Mouse (Mus musculus) A20 (cell line): Measurements from ENCODE around the gene Oasl2.
"Not testable (repeated sequence)": the region's sequence is repeated elsewhere in the genome, so short reads cannot be mapped to it uniquely, and the experiment has no call there.

Experiments used
- DNase-seq: peaks from one replicate; pipeline ENCODE4 v3.0.0-alpha.2; 2011; ENCODE audit warnings: low read depth, low spot score

Gene Oasl2

GRCm38 (mm10) chr5:114915854-114916253, 19.1 kb downstream of the Oasl2 start:
- no peak for DNase-seq

GRCm38 (mm10) chr5:114916777-114917176, 20.0 kb downstream of the Oasl2 start:
- peak; percentile 70 for DNase-seq

GRCm38 (mm10) chr5:114917357-114917756, 20.6 kb downstream of the Oasl2 start:
- not testable (repeated sequence) for DNase-seq

GRCm38 (mm10) chr5:114921551-114922365, 25.0 kb downstream of the Oasl2 start:
- DNase-seq = peak; percentile 90

- no peak for DNase-seq
Measured at GRCm38 (mm10) chr5:114922366-114922731, 25.6 kb downstream of the Oasl2 start.

GRCm38 (mm10) chr5:114922998-114923473, 26.3 kb downstream of the Oasl2 start, which contains the start of gene Oasl1:
Gene Oasl1 (plus strand): TSS chr5:114923240.
- peak; percentile 71 for DNase-seq

- DNase-seq = no peak
Measured at GRCm38 (mm10) chr5:114926153-114926684, 29.5 kb downstream of the Oasl2 start.

- no peak for DNase-seq
Measured at GRCm38 (mm10) chr5:114926753-114927152, 30.0 kb downstream of the Oasl2 start.

- DNase-seq = no peak
Measured at GRCm38 (mm10) chr5:114931626-114932025, 34.9 kb downstream of the Oasl2 start.

GRCm38 (mm10) chr5:114933206-114933605, 36.5 kb downstream of the Oasl2 start:
- no peak for DNase-seq

- DNase-seq = peak; percentile 52
Measured at GRCm38 (mm10) chr5:114935838-114936237, 39.1 kb downstream of the Oasl2 start.

GRCm38 (mm10) chr5:114941138-114941537, 44.4 kb downstream of the Oasl2 start:
- DNase-seq = peak; percentile 40

GRCm38 (mm10) chr5:114942074-114942765, 45.5 kb downstream of the Oasl2 start, which contains the start of gene 2210016L21Rik:
Gene 2210016L21Rik (plus strand): TSS chr5:114942158.
- peak; percentile 91 for DNase-seq

- no peak for DNase-seq
Measured at GRCm38 (mm10) chr5:114942766-114943130, 46.0 kb downstream of the Oasl2 start.

GRCm38 (mm10) chr5:114945072-114945471, 48.3 kb downstream of the Oasl2 start:
- DNase-seq = no peak

GRCm38 (mm10) chr5:114948891-114949290, 52.2 kb downstream of the Oasl2 start:
- no peak for DNase-seq

- DNase-seq = no peak
Measured at GRCm38 (mm10) chr5:114949316-114949715, 52.6 kb downstream of the Oasl2 start.

- DNase-seq = no peak
Measured at GRCm38 (mm10) chr5:114949812-114950211, 53.1 kb downstream of the Oasl2 start.

- no peak for DNase-seq
Measured at GRCm38 (mm10) chr5:114950669-114951068, 53.9 kb downstream of the Oasl2 start.

- DNase-seq = no peak
Measured at GRCm38 (mm10) chr5:114951279-114951880, 54.6 kb downstream of the Oasl2 start.

- DNase-seq = no peak
Measured at GRCm38 (mm10) chr5:114953326-114953725, 56.6 kb downstream of the Oasl2 start.

- DNase-seq = no peak
Measured at GRCm38 (mm10) chr5:114958069-114958468, 61.3 kb downstream of the Oasl2 start.
